Mouse (Mus musculus) heart, adult 9 months (tissue): ENCODE measurements around the gene Spata21.

ENCODE experiments used
- DNase-seq, 2 experiments: peaks; one replicate each; pipeline ENCODE4 v3.0.0; 2022; ENCODE audit warnings: low spot score in 2 of 2

Spata21 gene

DNA sequence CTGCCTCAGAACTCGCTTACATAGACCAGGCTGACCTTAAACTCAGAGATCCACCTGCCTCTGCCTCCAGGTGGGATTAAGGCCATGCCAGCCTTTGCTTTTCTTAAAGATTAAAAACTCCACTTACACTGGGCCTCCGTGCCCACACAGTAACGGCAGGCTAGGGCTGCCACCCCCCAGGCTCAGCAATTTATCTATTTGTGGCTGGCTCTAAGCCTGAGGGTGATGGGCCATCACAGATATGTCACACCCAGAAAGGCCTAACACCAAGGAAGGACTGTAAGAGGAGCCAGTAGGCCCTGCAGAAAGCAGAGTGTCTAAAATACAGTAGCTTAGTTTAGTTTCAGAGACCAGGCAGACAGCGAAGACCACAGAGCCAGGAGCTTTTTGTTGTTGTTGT is 14.0 kb upstream of the Spata21 start:
- no peak for DNase-seq

DNA sequence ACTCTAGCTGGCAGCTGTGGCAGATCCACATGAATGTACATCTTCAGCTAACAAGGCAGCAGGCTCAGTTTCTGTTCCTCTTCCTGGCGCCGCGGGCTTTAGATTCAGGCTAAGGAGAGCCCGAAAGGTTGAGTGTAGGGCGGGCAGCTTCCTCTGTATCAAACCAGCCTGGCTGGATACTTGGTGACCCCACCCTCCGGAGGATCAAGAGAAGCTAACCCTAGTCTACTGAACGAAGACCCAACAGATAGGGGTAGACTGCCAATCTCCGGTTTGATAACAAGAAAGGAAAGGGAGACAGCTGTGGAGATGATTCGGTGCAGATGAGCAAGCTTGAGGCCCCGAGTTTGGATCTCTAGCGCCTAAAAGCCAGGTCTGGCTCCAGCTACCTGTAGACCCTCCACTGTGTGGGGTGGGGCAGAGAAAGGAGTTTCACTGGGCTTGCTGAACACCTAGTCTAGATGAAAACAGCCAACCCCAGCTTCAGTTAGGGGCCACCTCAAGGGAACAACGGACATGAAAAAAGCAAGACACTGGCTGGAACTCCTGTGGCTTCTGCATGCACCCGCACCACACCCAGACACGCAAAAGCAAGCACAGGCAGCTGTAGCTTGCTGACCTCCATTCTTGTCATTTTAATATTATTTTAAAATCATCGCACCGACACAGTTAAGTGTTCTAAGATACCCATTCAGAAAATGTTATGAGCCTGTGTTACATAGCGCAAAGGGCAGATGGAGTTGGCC is 11.2 kb upstream of the Spata21 start:
- DNase-seq = peak in 1 of 2 experiments; percentile 52

DNA sequence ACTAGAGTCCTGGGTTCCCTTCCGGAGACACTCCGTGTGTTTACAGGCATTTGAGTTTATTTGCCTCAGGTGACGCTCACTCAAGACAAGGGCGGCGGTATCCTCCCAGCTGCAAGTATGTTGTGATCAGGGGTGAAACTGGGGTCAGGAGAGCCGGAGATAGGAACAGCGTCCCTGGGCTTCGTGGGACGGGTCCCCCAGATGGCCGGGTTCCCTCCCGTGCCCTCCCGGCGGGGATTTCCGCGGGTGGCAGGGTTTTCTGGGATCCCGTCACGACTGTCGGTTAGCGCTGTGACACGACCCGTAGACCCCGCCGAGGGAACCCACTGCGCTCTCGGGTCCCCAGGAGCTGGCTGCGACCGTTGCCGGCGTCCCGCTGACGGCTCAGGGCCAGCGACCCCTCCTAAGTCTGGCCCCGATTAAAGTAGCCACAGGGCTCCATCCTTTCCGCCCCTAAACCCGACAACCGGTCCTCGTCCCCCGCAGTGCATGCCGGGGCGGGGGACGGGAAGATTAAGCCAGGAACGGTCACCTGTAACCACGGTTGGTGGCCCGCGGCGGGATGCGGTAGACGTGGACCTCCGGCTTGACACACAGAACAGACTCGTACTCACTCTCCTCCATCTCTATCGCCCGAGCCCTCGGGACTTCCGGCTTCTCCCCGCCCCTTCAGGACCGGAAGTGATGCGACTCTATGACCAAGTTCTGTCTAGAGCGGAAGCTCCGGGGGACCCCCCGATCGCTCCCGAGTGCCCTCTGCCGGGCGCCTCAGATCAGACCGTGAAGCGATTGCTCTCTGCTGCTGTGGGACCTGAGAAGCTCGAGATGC is 10.2 kb upstream of the Spata21 start, which contains the start of gene Necap2:
Gene Necap2 (minus strand): TSS at position 677 of the 829 bp plus-strand sequence.
- peak; percentile 94 for DNase-seq

DNA sequence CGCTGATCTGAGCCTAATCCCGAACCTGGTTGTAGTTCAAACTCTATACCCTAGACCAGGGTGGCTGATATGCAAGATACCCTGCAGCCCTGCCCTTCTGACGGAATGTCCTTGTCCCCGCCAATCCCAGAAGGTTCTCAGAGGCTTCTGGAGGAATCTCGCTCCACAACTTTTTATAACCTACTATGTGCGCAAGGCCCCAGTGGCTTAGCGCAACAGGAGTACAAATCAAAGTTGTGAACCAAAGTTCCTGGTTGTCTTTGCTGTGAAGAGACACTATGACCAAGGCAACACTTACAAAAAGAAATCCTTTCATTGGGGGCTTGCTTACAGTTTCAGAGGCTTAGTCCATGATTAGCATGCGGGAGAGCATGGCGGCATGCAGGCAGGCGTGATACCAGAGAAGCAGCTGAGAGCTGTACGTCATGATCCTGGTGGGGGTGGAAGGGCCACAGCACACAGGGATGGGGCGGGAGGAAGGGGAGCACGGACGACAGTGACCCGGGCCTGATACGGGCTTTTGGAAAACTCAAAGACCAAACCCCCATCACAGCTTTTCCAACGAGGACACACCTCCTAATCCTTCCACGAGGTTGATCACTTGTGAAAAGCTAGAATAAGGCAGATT is 9.5 kb upstream of the Spata21 start:
- no peak for DNase-seq

DNA sequence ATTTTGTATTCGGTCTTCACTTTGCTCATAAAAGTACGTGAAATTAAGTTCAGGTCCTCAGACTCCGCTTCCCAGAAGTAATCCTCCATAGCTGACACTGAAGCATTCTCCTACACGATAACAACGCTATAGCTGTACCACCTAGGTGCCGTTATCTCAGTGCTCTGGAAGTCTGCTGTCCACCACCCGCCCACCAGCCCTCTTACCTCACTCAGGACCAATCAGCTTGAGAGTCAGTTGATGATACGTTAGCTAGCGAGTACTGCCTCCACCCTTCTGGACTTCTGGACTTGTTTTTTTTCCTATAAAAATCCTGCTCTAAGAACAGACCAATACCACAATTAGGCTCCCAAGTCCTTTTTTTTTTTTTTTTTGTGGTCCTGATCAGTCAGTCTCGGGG is 1.3 kb upstream of the Spata21 start:
- no peak for DNase-seq

DNA sequence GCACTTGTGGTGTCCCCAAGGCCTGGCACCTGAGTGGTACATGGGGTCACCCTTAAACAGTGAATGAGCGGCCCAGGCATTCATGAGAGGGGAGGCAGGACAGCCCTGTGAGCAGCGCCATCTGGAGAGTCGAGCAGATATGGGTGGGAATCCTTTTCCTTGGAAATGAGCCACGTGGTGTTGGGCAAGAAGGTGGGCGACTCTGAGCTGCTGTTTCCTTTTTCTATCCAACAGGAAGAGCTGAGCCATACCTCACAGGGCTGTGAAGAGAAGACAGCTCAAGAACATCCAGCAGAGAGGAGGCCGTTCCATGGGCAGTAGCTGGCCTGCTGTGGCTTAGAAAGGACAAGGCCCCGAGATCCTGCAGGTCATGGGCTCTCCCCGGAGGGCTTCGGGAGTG is 581 bp downstream of the Spata21 start:
- DNase-seq = no peak

DNA sequence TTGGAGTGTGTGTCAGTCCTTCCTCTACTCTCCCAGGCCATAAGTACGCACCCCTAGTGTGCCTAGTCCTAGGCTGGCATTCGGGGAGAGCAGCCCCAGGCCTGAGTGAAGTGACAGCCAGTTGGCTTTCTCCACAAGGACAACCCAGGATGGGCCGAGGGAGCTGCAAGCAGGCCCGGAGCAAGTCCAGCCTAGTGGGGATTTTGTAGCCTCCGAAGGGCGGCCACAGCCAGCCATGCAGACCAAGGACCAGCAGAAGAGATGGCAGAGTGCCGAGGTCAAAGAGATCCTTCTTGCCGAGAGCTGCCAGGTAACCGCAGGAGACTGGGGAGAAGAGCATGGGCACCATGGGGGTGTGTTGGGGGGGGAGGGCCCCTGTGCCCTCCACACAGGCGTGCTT is 6.9 kb downstream of the Spata21 start:
- no peak for DNase-seq

DNA sequence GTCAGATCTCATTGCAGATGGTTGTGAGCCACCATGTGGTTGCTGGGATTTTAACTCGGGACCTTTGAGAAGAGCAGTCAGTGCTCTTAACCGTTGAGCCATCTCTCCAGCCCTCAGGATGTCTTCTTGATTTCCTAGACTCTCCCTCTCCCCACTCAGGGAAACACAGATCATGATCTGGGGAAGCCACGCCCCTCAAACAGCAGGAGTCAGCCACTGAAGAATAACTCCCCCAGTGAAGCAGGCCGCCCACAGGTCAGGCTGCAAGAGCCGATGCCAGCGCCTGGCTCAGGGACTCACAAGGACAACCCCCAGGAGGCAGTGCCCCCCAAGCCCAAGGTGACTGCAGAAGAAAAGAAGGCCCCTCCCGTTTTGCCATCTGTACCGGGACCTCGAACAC is 8.6 kb downstream of the Spata21 start:
- no peak for DNase-seq

DNA sequence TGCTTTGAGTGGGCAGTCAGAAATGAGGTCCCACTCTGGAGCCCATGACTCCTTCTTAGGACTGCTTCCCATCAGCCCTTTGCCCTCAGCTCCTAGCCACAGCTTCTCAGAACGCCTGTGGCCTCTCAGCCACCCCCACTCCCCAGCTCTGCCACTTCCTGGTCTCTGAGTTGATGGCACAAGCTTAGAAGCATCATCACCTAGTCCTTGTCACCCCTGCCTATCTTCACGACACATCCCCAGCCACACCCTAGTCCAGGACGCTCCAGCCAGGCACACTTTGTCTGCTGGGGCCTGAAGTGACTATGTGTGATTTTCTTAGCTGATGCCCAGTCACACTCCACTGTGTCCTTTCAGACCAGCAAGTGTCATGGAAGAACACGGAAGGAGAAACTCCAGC is 10.8 kb downstream of the Spata21 start:
- DNase-seq = no peak

DNA sequence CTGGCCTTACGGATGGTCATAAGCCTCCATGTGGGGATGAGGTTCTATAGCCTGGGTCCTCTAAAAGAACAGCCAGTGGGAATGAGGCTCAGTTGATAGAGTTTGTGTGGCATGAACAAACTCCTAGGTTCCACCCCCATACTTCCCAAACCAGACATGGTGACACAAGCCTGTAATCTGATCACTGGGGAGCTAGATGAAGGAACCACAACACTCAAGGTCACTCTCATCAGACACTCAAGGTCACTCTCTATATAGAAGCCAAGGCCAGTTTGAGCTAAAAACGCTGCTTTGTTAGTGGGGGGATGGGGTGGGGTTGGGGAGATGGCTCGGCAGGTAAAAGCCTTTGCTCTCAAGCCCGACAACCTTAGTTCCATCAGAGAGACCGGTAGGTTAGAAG is 11.8 kb downstream of the Spata21 start:
- DNase-seq = no peak

DNA sequence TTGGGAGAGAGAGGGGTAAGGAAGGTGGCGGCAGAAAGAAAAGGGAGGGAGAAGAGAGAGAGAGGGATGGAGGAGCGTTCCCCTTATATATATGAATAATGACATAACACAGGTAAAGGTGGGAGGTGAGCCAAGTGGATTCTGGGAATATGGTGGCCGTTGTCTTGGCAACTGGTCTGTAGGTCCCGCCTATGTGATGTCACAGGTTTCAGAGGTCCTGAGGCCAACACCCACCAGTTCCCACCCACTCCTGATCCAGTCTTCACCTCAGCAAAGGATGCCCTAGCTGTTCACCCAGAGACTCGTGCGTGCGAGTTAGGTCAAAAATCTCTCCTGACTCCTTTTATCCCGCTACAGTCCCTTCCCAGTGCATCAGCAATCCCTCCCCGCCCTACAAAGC is 13.2 kb downstream of the Spata21 start:
- DNase-seq = no peak

DNA sequence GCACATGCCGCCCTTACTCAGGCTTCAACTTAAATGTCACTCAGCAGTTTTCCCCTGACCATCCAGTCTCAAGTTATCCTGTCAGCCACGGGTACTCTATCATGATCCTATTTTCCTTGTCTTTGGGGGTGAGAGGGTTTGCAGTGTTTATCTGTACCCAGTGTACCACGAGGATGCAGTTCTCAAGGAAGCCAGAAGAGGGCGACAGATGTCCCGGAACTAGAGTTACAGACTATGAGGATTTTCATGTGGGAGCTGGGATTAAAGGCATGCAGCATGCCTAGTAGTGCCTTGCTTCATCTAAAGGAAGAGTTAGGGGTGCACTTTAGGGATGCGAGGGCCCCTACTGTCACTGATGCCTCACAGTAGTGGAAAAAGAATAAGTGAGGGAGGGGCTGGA is 13.7 kb downstream of the Spata21 start:
- no peak for DNase-seq

DNA sequence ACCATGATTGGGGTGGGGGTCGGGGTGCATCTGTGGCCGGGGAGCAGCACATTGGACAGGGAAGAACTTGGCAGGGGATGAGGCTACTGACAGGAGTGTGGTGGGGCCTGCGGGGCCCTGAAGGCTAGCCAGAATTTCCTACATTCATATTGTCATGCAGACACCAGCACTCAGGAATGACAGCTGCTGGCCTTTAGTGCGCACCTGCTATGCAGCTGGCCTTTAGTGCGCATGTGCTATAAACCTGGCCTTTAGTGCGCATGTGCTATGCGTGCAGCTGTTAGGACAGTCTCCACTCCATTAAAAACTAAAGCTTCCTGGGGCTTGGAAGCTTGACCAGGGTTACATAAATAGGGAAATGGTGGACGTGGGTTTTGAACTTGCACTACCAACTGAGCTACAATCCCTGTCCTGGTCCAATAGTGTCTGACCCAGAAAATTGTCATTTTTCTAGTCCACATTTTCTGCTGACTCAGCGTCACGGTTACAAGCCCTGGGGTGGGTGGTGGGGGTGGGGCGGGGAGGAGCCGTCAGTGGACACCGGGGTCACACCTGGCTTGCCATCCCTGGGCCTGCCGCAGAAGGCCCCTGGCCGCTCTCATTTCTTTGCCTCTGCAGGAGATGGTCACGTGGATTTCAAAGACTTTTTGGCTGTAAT is 18.5 kb downstream of the Spata21 start:
- DNase-seq = no peak

DNA sequence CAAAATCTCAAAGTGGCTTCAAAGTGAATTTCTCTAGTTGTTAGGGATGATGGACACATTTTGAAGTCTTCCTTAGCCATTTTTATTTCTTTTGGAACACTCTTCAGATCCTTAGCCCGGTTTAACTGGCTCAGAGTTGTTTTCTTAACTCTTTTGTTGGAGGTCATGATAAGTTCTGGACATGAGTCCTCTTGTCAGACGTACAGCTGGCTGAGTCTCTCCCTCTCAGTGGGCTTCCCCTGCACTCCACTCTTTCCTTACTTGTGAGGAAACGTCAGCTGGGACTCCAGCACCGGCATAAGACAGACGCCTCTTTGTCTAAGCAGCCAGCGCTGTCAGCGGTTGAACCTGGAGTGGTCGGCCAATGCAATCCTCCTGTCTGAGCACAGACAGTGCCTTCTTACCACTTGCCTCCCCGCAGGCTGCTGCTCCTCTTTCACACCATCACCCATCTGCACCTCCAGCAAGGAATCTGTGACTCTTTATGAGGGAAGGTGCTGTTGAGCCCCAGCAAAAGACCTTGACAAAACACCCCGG is 20.1 kb downstream of the Spata21 start:
- DNase-seq = no peak

DNA sequence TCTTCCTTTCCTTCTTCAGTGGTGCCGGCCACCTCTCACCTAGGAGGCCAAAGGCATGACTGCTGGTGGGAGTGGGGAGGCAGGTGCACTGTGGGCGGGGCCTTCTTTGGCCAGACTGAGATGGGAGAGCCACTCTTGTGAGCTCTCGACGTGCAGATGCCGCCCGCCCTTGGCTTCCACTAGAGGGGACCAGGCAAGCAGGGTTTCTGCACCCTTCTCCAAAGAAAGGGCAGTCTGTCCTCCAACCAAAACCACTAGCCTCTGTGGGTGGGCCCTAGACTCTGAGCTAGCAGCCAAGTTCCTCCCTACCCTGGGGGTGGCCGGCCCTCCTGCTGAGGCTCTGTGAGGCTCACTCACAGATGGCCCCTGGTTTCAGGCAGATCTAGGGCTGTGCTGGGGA is 25.7 kb downstream of the Spata21 start:
- no peak for DNase-seq

DNA sequence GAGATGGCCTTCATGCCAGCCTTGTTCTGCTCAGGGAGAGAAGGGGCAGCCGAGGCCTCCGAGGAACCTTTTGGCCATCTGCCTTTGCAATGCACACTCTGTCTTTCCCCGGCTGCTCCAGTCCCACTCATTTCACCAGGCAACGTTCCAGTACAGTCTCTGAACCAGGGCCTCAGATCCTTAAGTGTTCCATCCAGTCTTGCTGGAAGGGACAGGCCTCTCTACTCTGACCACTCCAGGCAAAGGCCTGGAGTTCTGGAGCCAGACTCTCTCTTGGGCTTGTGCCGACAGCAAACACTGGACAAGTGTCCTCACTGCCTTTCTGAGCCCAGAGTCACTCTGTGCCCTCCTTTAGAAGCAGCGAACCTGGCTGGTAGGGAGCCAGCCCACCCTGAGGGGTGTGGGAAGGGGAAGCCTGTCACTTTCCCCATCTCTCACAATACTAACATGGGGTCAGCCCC is 26.4 kb downstream of the Spata21 start:
- no peak for DNase-seq

DNA sequence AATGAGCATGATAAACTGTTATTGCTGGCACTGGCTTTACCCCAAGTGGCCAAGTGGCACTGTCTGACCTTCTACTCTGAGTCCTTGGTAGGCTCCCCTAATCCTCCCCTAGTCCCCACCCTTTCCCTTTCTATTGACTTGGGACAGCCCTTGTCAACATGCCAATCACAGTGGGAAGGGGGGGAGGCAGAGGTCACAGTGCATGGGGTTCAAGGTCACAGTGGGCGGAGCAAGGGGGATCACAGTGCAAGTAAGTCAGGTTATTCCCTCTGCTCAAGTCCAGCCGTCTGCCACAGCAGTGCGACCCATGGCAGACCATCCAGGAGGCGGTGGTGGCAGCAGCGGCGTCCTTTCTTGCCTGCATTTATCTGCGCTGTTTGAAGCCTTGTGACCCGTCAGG is 27.3 kb downstream of the Spata21 start:
- no peak for DNase-seq

DNA sequence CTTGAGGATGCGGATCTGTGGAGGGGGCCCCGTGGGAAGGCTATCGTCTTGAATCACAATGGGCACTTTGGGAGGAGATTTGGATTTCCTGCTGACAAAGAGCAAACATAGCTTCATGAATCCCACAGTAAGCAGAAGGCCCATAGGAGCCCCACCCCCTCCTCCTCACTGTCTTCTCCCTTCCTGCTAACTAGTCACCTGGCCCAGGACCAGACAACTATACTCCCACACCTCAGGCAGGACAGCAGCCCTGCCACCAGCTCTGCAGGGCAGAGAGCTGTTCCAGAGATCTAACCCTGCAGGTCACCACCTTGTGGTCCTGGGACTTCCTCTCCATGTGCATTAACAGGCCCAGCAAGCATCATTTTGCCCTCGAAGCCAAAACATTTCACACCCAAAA is 30.6 kb downstream of the Spata21 start:
- no peak for DNase-seq

DNA sequence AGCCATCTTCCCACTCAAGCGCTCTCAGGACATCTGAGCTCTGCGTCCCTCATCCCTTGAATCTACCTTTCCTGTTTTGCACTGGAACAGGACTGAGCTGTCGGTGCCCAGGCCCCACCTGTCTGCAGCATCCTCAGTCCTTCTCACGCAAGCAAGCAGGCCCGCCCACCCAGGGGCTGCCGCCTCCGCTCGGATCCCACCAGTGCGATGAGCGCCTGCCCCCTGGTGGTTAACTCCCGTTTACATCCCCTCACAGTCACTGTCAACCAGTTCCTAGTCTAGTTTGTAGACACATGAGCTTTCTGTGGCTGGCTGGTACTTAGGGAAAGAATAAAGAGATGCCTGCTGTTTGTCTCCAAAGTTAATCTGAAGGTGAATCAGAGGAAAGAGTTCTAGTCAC is 32.6 kb downstream of the Spata21 start:
- DNase-seq = no peak

DNA sequence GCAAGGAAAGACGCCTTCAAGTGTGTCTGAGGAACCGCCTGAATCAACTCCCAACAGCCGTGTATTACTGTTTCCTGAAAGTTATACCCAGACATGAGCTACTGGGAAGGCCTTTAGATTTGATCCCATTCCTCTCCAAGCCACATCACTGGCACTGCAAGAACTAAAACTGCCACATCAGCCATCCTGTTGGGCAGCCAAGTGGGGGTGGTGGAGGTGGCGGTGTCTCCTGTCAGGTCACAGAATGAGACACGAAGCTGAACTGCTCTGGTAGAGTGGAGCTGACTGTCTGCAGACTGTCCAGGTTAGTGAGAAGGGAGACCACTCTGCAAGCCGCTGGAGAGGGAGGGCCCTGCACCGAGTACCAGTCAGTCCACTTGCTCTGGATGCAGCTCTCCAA is 34.5 kb downstream of the Spata21 start:
- DNase-seq = no peak

DNA sequence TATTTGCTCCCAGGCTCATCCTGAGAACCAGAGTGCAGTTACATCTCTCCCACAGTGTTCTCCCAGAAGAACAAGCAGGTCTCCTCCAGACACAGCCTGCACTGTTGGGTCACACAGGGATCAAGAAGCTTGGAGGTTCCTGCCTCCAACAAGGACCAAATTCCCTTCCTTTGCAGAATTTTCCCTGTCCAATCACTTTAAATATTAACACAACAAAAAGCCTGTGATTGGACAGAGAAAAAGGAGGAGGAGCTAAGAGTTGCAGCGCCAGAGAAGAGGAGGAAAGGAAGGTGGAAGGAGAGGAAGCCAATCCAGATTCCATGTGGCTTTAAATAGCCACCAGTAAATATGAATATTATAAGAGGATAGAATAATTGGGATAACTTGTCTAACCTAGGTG is 34.9 kb downstream of the Spata21 start:
- no peak for DNase-seq

DNA sequence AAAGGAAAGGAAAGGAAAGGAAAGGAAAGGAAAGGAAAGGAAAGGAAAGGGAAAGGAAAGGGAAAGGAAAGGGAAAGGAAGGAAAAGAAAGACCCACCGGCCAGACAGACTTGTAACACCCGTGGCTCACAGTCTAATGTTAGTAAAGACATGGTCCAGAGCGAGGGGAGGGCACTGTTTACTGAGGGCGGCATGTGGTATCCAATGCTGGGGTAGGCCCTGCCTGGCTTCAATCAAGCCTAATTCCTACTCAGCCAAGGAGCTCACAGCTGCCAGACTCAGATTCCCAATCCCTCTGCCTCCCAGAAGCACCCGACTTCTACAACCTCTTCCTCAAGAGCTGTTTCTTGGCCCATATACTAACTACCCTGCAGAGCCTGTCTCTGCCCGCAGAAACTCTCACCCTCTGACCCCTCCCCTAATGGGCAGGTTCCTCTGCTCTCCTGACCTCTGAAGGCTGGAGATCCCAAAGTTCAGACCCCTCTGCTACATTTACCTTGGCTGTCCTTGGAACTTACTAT is 41.1 kb downstream of the Spata21 start:
- no peak for DNase-seq
